Mouse (Mus musculus) CD4-positive helper T cell, adult 2 months (primary cell): ENCODE measurements at regions not wholly inside any gene's neighbourhood (a gene's known extent, or its start where the extent isn't known, plus 50 kb on each side); places are given as distances from the start of the nearest gene placed in this dataset.
A peak's percentile ranks its signal among the peaks of the same experiment; 100 is the strongest.

ENCODE experiments used
- DNase-seq: peaks from one replicate; pipeline ENCODE4 v3.0.0-alpha.2; 2012; ENCODE audit warnings: low read depth, missing footprints, low spot score

DNA sequence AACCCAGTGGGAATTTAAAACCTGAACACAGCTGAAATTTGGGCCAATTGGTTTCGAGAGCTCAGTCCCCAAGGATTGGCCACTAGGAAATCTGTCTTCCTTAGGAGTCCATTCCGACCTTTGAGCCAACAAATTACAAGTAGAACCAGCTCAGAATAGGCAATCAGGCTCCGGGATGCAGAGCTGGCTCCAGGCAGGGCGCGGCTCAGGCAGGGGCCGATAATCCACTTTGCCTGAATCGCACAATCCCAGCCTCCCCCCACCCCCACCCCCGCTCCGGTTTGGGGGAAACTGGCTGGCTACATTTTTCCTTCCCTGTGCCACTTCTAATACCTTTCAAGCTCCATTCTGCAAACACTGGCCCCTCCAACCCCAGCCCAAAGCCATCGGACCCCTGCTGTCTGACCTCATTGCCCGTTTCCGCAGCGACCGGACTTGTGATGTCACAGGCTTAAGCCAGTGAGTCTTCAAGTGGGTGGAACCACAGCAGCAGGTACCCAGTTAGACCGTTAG, 150.5 kb upstream of the Sdk2 start:
- no peak for DNase-seq

DNA sequence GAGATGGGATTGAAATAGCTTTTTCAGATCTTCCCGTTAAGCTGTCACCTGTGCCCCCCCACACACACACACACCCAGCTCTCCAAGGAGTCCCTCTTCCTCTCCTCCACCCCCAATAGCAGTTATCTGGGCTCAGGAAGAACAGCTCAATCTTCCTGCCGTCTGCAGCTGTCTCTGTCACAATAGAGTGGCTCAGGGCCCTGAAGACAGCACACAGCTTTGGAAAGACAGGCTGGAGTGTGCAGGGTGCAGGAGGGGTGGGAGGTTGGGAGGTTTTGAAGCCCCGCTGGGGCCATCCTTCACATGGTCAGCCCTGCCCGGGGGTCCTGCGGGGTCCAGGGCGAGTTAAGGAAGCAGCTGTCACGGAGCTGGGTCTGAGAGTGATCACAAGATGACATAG, 149.6 kb upstream of the Sdk2 start:
- DNase-seq, result no peak

DNA sequence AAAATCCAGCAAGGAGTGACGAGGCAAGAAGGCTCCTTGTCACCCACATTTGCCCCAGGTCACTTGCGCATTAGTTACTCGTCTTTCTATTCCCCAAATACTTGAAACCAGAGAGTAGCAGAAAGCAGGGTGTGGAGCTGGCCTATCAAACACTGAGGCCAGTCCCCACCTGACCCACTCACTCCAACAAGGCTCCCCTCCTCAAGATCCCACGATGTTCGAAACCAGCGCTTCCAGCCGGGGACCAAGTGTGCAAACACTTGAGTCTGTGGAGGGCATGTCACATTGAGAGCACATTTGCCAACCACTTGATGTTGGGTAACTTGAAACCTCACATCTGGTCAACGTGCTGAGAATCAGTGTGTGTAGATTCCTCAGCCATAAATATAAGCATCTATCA, 148.4 kb upstream of the Sdk2 start:
- no peak for DNase-seq

DNA sequence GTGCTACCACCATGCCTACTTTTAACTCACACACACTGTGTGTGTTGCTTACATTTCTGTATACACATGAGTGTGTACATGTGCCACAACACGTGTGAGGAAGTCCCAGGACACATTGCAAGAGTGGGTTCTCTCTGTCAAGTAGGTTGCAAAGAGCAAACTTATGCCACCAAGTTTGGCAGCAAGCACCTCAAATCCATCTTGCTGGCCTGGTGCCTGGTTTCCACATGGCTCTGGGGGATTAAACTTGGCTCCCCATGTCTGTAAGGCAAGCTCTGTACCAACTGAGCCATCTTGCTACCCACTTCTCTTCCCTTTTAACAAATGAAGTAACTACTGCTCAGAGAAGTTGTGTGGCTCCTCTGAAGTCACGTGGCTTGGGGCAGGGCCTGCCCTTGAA, 145.3 kb upstream of the Sdk2 start:
- no peak for DNase-seq

DNA sequence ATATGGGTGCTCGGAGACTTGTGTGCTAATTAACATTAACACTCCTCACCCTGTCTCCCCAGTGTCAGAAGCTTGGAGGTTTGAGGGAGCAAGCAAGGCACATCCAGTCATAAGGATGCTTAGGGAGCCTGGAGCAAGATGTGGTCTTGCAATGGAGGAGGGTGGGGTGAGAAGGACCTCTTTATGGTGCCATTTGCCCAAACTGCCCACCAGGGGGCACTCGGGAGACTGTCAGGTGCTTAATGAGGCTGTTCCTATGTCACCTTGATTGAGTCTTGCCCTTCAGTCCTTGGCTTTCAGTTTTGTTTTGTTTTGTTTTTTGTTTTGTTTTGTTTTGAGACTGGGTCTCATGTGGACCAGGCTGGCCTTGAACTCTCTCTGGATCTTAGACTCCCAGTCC, 138.3 kb upstream of the Sdk2 start:
- DNase-seq, result peak; percentile 51

DNA sequence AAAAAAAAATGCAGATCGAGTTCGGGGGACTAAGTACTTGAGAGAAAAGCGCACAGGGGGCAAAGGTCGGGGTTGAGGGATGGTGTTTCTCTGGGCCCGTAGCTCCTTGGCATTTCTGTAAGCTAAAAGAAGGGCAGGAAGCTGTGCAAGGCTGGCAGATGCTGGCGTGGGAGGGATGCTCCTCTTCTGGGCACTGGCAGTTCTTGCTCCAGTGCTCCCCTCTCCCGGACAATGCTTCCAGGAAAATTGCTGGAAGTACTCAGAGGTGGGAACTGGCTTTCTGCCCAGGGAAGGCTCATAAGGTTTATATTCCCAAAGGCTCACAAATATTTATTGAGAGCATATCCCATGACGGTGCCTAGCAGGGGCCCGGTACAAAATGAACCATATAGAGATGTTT, 136.6 kb upstream of the Sdk2 start:
- no peak for DNase-seq

DNA sequence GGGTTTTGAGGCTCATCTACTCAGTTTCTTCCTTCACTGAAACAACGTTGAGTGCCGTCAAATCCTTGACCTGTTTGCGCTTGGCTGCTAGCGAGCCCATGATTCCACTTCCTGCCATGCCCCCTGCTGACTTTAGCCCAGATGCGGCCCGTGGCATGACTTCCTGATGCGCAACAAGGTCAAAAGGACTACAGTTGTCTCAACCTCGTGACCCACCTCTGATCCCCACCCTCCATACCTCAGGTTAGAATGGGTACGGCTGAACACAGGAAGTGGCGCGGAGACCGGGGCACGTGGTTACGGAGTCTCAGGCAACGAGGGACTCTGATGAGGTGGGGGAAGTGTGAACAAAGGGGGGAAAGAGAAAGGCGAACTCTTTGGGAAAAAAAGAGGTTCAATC, 135.6 kb upstream of the Sdk2 start:
- DNase-seq, result no peak

DNA sequence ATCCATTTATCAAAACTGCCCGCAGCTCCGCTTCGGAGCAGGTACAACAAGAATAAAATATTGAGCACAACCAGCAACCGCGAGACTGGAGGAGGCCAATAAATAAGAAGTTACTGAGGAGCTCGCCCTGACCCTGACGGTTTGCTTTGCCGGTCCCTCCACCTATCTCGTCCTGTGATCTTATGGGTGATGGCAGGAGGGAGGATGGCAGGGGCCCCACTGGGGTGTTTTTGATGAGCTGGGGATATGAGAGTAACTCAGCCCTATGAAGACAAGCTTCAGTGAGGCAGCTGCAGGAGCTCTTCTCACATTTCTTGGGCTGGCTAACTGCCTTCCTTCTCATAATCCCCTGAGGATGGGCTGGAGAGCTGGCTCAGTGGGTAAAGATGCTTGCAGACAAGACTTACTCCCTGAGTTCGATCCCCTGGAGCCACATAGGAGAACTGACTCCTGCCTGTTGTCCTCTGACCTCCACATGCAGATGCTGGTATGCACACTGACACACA, 132.3 kb upstream of the Sdk2 start:
- no peak for DNase-seq

DNA sequence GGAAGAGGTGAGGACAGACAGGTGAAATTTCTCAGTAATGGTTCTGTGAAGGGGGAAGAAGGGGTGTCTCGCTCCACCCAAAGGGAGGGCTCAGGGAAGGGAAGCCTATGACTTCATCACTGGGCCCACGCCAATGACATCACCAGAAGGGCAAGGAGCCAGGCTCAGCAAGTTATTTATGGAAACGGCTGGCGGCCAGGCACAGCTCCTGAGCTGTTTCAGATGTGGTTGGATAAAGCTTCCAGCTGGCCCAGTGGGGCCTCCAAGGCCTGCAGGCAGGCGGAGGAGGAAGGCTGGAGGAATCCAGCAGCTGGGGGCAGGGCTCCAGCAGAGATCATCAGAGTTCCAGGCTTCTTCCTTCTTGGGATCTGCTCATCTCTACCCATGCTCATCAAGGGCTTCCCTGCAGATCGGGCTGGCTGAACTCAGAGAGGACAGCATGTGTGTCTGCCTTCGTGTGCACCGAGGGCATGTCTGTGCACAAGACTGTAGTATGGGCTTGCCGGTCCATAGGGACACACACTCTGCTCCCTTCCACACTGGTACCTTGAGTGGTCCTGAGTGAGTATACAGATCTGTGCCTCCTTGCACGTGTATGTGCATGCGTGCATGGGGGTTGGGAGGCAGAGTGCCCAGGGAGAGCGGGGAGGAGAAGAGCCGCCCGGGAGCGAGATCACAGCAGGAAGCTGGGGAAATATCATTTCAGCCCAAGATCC, 131.6 kb upstream of the Sdk2 start:
- no peak for DNase-seq

DNA sequence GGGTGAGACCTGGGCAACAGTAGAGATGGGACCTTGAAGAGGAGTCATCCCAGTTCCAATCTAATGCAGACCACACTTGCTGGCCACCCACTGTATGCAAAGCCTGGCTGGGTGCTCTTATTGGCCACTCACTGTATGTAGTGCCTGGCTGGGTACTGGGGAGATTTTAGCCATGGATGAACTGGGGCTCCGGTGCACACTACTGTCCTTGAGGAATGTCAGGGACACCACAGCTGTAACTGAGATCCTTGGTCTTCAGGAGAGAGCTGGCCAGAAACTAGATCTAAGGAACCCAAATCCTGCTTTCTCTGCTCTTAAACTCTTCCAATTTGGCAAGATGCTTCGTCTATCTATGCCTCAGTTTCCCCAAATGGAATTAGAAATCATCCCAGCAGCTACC, 128.4 kb upstream of the Sdk2 start:
- DNase-seq, result no peak

DNA sequence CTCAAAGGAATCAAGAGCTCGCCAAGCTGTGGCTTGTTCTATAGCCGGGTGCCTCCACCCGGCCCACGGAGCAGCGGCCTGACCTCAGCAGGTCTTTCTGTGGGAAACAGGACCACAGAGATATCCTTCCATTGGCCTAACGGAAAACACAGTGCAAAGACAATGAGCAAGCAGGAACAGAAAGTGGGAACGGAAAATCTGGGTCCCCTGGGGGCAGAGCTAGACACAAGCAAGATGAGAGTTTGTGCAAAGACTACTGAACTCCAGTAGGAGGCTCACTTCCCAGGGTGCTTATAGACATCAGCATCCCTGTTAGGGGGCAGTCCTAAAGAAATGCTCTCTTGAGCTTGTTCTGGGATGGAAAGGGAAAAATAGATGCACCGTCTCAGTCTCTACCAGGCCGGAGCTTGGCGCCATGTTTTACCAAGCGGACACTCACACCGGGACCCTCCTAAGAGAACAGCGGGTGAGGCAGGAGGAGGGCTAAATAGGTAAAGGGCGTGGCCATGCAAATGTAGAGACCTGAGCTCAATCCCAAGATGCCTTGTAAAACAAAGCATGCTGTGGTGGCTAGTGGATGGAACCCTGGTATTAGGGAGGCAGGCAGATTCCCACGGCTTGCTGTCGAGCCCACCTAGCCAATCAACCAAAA, 127.3 kb upstream of the Sdk2 start:
- no peak for DNase-seq

DNA sequence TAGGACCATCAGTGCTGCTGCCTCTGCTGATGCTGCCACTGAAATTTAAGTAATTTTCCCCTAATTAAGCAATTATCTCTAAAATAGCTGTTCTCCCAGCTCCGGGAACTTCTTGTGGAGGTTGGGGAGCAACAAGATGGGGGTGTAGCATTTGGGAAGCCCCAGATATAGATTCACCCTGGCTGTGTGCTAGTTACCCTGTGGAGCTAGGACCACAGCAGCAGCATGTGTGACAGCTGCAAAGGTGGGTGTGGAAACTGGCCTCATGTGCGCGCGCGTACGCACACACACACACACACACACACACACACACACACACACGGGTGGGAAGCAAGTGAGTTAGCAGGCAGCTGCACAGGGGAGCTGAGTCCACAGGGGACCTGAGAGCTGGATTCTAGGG, 126.2 kb upstream of the Sdk2 start:
- DNase-seq, result no peak

DNA sequence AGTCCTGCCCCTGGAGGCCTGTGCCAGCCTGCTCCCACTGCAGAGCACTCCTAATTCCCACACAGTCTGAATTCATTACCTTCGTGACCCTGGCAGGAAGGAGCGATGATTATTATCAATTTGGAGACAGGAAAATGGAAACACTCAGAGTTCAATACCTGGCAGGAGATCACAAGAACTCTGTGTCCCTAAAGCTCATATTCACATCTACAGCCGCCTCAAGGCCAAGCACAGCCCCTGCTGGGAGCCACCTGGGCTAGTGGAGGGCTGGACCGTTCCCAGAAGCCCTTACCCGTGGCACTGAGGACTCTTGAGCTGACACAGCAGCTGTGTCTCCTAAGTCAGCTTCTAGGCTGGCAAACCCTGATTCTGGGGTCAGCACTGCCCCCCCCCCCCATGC, 124.8 kb upstream of the Sdk2 start:
- no peak for DNase-seq

DNA sequence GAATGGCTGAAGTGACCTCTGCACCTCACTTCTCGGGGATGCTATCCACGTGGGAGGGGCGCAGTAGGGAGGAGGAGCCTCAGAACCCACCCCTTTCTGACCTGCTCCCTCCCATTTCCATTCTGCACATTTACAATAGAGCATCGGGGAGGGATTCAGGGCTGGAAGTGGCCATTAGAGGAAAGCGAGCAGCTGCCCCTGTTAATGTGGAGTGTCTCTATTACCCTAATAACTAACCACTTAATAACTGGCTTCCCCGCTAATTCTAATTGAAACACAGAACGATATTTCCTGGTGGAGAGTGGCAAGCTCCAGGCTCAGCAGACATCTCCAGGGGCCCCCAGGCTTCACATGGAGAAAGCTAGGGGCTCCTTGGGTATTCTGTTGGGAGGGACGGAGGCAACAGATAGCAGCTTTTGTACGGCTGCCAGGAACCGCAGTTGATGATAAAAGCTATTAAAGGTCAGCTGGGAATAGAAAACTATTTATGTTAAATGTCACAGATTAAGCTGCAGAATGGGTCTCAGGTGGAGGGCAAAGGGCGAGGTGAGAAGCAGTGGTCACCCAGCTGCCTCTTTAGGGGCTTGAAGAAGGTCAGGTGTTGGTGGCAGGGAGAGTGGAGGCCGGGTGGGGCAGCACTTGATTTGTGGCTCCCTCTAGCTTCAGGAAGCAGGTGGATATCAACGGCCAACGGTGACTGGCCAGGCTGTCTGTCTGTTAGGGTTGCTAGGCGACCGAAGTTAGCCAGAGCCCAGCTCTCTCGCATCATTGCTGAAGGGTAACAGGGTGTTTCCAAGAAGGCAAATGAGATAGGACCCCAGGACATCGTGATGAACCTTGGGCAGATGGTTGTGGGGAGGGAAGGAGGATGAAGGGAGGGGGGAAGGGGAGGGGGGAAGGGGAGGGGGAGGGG, 118.4 kb upstream of the Sdk2 start:
- DNase-seq, result no peak

DNA sequence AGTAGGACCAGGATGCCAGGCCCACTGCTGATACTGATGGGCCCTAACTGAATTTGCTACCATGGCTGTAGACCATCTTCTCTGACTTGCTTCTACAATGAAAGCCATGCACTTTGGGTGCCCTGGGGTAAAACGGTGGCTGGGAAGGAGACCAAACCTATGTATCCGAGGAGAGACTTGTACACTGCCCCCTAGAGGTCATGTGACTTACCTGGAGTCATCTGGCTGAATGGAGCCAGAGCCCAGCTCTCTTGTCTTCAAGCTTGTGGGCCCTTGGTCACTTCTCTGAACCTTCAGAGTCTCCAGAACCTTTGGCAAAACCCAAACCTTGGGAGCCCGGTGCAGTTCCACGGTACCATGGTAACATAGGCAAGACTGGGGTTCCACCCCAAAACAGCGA, 117.6 kb upstream of the Sdk2 start:
- no peak for DNase-seq

DNA sequence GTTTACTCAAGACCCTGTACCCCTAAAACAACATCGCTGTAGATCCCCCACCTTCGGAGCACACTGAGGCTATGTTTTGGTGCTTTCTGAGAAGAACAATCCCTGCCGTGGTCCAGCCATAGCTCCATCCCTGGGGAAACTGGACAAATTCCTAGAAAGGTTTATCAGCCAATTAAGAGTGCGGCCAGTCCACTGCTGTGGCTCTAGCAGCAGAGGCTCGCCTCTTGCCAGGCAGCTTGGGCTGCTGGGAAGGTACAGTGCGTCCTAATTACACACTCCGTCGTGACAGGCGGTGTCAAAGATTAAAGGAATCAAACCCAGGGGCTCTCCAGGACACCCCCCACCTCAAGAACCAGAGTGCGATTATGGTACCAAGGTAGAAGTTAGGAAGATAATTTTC, 116.4 kb upstream of the Sdk2 start:
- DNase-seq, result no peak

DNA sequence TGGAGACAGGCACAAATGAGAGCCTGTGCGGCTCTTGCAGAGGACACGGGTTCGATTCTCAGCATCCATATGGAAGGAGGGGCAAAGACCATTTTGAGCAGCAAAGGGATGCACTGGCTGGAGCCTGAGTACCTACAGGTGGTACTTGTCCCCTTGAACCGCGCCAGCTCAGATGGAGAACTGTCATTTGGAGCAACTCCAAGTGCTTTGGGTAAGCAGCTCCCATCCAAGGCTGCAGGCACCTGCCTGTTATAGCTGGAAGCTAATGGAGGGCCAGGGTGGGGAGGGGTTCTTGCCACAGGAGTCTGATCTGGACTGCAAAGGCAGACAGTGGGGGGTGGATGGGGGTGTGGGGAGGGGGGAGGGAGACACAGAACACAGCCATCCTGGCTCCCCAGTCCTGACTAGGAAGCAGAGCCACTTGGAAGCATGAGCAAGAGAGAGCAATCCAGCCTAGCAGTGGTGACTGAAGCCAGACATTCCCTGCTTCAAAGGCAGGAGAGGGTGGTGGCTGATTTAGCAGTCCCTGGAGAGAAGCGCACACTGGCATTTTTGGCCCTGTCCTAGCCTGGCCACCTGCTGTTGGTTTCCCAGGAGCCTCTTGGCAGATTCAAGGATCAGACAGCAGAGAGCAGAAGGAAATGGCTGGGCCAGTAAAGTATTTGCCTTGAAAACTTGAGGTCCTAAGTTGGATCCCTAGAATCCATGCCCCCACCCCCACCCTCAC, 112.1 kb upstream of the Sdk2 start:
- DNase-seq, result no peak

DNA sequence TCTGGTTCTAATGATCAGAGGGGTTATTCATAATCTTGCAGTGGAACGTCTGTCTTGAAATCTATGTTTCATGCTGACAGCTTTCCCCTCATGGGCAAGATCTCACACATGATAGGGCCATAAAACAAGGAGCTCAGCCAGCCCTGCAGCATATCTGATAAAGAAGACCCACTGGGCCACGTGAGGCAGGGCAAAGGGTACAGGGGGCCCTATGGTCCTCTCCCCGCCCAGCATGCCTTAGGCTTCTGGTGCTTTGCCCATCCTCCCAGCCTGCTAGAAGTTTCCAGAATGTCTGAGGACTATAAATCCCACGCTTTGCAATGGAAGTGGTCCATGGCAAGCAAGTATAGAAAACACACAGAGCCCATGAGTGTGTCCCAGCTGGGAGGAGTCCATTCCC, 110.9 kb upstream of the Sdk2 start:
- DNase-seq, result no peak

DNA sequence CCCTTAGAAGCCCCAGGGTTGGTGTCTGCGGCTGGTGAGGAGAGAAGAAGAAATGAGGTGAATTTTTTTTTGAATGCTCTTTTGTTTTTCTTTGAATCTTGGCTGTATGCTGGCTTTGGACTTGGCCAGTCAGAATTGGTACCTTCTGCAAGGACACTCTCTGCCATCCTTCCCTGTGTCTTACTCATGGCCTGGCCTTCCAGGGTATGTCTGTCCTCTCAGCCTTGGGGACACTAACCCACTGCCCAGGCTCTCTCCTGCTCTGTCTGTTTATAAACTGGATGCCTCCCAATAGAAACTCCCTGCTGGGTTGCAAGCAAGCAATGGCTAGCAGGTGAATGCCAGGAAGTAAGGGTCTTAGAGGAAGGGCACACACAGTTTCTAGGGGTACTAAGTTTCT, 110.4 kb upstream of the Sdk2 start:
- DNase-seq, result no peak

DNA sequence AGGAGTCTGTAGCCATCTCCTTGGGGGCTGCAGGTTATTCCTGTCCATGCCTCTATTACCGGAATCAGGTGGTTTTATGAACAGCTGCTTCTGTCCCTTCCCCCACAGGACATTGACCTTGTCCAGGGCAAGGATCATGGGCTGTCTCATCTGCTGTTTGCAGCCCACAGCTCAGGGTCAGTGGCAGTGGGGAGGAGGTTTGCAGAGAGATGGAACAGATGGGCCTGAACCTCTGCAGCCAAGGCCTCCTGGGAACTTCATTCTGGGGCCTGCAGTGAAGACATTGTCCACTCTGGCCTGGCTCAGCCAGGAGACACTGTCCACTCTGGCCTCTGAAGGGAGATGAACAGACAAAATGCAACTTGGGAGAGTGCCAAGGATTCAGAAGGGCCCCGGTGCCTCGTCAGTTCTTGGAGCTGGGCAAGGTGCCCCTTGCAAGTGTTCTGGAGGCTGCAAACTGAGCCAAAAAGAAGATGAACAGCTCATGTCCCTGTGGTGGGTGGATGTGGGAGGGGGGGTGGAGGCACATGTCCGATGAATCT, 109.9 kb upstream of the Sdk2 start:
- no peak for DNase-seq

DNA sequence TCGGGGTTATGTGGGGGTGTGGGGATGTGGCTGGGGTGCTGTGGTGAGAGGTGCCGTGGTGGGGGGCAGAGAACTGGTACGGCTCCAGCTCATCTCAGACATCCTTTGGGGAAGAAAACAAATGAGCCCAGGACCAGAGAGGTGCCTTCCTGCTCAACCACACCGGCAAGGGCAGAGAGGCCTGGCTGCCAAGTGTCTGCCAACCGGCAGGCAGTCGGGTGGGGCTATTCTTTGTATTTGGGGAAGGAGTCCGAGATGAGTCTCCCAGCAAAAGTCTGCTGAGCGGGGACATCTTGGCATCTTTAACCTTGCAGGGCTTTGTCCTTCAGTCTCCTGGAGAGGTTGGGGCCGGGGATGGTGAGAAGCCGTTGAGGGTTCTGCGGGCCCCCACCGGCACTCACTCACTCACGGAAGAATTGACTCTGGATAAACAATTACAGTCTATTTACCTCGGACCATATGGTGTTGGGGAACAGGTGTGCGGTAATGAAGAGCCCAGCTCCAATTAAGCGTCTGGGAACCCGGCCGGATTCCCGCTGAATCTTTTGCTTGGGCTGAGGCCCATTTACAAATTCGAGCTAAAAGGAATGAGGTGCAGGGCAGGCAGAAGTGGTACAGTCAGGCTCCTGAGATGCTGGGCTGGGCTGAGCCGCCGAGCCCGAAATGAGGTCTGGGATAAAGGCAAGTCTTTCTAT, 108.7 kb upstream of the Sdk2 start:
- DNase-seq, result no peak
